Mouse (Mus musculus) Muller cell, postnatal 12 days (primary cell): ENCODE measurements around the gene Ankrd11.
"Not testable (repeated sequence)": the region's sequence is repeated elsewhere in the genome, so short reads cannot be mapped to it uniquely, and the experiment has no call there.

Experiments
- DNase-seq: peaks from one replicate; pipeline ENCODE4 v3.0.0-alpha.2; 2015; ENCODE audit errors: inconsistent ontology term

Gene Ankrd11

GRCm38 (mm10) chr8:123042158-123042973 lies at the start of gene Ankrd11:
Ankrd11 (minus strand) TSS chr8:123042277.
- DNase-seq: peak; percentile 99

GRCm38 (mm10) chr8:123087289-123087688 lies 45.2 kb upstream of the Ankrd11 start:
- no peak for DNase-seq

- DNase-seq: no peak
These were observed 41.5 kb upstream of the Ankrd11 start for GRCm38 (mm10) chr8:123083610-123084009.

DNA sequence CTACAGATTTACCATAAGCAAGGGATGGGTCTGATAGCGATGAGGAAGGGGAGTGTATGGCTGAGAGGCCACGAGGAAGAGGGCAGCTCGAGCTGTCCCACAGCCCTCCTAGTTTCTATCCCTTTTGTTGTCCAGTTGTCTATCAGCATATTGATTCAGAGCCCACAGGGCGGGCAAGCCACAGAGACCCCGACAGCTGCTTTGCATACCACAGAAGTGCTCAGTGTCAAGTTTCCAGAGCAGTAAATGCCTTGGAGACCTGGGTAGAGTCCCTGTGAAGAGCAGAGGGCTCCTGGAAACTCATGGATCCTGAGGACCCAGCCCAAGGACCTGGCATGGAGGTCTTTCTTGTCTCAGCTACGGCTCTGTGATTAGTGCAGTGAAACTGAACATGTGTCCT lies 40.9 kb upstream of the Ankrd11 start:
- no peak for DNase-seq

GRCm38 (mm10) chr8:123077213-123077612 lies 35.1 kb upstream of the Ankrd11 start:
- DNase-seq: no peak

GRCm38 (mm10) chr8:123071176-123071575 lies 29.1 kb upstream of the Ankrd11 start:
- DNase-seq: peak; percentile 27

DNA sequence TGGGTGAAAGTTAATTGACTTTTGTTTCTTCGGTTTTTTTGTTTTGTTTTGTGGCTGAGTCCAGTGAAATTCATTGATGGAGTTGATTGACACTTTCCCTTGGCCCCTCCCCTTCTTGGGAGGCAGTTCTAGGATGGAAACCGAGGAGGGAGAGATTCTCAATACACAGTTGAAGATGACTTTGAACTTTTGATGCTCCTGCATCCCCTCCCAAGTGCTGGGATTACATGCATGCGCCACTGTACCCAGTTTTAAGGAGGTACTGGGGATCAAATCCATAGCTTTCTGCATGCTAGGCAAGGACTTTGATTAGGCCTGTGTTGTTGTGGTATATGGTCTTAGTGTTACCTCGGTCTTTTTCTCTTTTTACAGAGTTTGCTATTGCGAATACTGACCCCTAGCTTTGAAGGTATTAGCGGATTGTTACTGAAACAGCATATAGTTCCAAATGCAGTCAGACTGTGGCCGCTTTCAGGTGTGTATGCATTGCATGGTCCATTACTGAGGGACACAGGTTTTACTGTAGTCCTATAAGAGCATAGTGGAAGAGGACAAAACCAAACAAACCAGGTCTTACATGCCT lies 24.1 kb upstream of the Ankrd11 start:
- DNase-seq: no peak

DNA sequence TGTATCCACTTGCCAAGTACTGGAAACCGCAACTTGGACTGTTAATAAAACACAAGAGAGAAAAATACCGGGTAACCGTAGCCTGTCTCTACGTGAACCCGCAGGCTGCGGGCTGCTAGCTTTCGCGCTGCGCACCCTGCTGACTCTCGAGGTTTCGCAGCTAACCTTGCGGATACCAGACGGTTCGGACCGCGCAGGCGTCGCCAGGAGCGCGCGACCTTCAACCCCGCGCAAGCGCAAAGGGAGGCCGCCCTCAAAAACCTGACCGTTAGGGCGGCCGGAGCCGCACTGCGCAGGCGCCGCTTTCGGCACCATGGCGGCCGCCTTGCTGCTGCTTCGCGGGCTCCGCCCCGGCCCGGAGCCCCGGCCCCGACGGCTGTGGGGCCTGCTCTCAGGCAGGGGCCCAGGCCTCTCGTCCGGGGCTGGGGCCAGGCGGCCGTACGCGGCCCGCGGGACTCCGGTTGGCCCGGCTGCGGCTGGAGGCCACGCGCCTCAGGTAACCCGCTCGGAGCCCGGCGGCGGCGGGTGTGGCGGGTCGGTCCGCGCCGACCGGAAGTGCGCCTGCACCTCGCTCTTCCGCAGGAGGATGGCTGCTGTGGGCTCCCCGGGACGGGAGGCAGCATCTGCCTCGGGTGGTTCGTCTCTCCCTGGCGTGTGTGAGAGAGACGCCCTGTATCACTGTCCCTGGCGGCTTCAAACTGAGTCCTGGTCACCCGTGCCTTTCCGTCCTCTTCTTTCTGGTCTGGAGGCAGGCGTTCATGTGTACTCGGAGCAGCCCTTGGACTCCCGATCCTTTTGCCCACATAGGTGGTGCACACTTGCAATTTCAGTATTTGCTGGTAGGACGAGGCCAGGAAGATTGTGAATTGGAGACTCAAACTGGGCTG lies 23.4 kb upstream of the Ankrd11 start:
- peak; percentile 98 for DNase-seq

- peak; percentile 52 for DNase-seq
These were observed 22.7 kb upstream of the Ankrd11 start for GRCm38 (mm10) chr8:123064809-123065213.

DNA sequence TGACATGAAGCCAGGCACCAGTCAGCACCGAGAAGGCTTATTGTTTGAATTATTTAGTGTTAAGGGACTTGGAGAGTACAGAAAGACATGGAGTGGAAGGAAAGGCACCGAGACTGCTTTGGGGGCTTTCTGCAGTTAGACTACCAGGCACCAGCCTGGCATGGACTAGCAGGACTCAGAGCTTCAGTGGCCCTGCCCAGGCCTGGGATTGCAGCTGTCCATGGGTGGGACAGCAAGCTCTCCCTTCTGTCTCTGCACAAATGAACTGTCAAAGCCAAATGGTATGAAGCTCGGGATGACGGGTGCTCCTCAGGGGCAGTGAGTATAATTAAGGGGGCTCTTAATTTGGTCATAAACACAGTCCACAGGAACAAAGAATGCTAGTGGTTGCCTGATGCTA lies 22.0 kb upstream of the Ankrd11 start:
- no peak for DNase-seq

GRCm38 (mm10) chr8:123062721-123063120 lies 20.6 kb upstream of the Ankrd11 start, which contains the start of gene Spg7:
Spg7 (plus strand) TSS chr8:123062942.
- no peak for DNase-seq

GRCm38 (mm10) chr8:123051458-123051857 lies 9.4 kb upstream of the Ankrd11 start:
- no peak for DNase-seq

- DNase-seq: peak; percentile 93
These were observed 6.3 kb upstream of the Ankrd11 start for GRCm38 (mm10) chr8:123048402-123048801.

- no peak for DNase-seq
These were observed 5.8 kb upstream of the Ankrd11 start for GRCm38 (mm10) chr8:123047827-123048226.

DNA sequence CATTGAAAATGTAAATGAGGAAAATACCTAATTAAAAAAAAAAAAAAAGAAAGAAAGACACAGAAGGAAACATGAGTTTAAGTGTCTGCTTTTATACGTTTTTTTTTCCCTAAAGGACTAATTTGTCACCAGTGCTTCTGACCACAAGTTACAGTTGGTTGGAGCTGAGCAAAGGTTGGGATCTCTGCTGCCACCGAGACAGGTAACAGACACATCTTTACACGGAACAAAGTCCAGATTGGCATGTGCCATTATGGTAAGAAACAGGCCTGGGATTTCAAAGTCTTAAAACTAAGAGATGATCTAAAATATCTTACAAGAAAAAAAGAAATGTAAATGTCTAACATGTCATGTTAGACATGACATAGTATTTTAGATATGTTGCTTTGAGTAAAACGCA lies 4.6 kb upstream of the Ankrd11 start:
- DNase-seq: no peak

DNA sequence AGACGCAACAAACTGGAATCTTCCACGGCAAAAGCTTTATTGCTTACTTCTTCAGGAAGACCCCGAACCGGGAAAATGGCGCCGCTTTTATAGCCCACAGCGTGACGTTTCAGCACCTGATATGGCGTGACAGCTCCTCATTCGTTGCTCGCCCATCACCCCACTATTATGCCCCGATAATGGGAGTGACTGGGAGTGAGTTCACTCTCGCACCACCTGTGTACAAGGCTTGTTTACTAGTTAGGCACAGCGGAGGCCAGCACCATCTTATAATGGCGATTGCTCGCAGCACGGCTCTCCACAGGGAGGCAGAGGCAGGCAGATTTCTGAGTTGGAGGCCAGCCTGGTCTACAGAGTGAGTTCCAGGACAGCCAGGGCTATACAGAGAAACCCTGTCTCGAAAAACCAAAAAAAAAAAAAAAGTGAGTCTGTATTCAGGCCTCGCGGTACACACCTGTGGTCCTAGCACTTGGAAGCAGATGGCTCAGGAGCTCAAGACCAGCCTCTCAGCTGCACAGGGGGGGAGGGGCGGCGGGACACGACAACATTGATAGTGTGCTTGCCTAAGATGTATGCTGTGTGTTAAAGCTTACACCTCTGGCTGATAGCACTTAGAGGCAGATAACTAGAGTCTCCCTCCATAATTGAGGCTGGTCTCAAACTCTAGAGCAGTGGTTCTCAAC lies 2.8 kb upstream of the Ankrd11 start:
- not testable (repeated sequence) for DNase-seq

- DNase-seq: no peak
These were observed 1.9 kb upstream of the Ankrd11 start for GRCm38 (mm10) chr8:123043941-123044340.

DNA sequence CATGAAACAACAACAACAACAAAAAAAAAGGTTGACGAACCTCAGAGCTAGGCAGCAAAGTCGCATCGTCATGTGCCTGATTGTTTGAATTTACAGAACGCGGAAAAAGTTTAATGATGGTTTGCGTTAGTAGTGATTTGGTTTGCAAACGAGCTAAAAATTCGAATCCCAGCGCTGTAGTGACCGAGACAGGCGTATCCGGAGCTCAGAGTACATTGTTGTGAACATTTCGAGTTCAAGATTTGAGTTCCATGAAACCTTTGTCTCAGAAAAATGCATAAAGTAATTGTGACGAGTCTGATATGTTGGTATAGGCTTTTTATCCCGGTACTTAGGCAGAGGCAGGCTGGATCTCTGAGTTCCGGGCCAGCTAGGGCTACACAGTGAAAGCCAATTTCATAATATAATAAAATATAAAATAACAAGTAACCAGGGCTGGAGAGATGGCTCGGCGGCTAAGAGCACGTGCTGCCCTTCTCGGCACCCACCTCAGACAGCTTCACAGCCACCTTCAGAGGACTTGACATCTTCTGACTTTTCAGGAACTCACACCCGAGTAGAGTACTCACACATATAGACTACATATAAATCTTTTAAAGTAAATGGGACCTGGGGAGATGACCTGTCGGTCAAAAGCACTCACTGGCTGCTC lies 1.0 kb upstream of the Ankrd11 start:
- no peak for DNase-seq

GRCm38 (mm10) chr8:123041774-123042105 lies 337 bp downstream of the Ankrd11 start:
- no peak for DNase-seq

DNA sequence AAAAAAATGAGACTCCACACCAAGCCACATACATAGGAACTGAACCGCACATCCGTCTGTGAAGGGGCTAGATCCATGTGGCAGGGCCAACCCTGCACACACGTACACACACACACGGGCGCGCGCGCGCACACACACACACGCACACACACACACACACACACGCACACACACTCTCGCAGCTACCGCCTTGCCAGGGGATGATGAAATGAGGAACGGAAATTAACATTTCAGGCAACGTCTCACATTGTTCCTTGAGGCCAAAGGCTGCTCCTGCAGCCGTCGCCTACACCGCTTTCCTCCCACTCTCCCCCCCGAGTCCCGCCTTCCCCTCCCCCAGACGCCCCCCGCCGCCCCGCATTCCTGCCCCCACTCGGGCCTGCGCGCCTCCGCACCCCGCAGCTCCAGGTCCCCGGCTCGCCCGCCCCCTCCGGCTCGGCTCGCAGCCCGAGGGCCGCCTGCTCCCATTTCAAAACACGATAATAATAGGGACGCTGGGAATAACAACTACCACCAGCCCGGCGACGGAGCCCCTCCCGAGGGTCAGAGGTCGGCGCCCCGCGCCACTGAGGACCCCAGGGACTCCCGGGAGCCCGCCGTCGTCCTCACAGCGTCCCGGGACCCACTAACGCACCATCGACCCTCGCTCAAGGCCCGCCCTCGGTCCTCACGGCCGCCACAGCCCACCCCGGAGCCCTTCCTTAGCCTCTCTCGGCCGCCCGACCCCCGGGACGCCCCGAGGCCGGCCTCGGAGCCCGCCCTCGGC lies 886 bp downstream of the Ankrd11 start:
- DNase-seq: peak; percentile 58
